9 mouse cellular contexts compared by ENCODE assay signal in the genomic region with DNA sequence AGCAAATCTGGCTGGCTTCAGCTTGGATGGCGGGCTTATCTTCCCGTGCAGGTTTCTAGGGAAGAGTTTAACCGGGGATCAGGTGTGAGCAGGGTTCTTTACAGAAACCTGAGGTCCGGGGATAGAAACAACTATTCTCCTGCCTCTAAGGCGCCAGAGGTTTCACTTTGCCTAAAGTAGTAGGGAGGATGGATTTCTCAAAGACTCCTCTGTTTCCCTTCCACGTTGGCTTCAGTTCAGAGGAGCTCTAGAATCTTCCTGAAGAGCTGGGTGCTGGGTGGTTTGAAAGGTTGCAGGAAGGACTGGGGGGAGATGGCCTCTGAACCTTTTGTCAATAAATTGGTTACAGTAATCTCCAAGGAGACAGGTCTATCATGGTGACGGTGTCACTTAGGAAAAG. TPM values are rescaled to one million over a fixed set of nuclear protein-coding genes. Genes with fewer than 3 reads are reported as not detected.
A peak's percentile ranks its signal among the peaks of the same experiment; 100 is the strongest.
DNase-seq lines count a peak whose midpoint lies in the region; ATAC-seq lines count a peak whose summit lies in the region.
"Had no signal": no experiment of that assay in that cellular context is flagged by ENCODE, and none has a peak within 500 bp of the region (broad histone marks: within the 10 kb centered on the region; RNA-seq: fewer than 3 reads in every experiment).

No protein-coding gene starts in this region.

- peak overlapping the region; percentile 80; the same call in 1 of the 2 replicates for H3K4me3 ChIP-seq in forebrain, embryonic 10.5 days
- no peak overlapping the region for H3K4me3 ChIP-seq in forebrain, embryonic 11.5 days (ENCODE audit: low read depth, low read length)
- H3K4me3 ChIP-seq in midbrain, embryonic 10.5 days: peak overlapping the region; percentile 82; the same call in 1 of the 2 replicates
- no peak overlapping the region for H3K4me3 ChIP-seq in midbrain, embryonic 11.5 days (ENCODE audit: low read depth, low read length)
- H3K4me3 ChIP-seq in liver, embryonic 13.5 days (replicated peaks): peak overlapping the region; percentile 64

- ATAC-seq in forebrain, embryonic 11.5 days (replicated peaks; ENCODE audit: low FRiP score): no peak
- ATAC-seq in midbrain, embryonic 11.5 days (ENCODE audit: low FRiP score): no peak
- ATAC-seq in liver, embryonic 13.5 days (ENCODE audit: low read depth): no peak

- H3K4me1 ChIP-seq in forebrain, embryonic 10.5 days: peaks cover 26% of the 10 kb centered on the region
- H3K4me1 ChIP-seq in forebrain, embryonic 11.5 days (replicated peaks; ENCODE audit: control insufficient read depth, insufficient read depth, low read length): peaks cover 3% of the 10 kb centered on the region; the same call in 1 of the 2 replicates
- peaks cover 35% of the 10 kb centered on the region for H3K4me1 ChIP-seq in midbrain, embryonic 10.5 days
- peaks cover 6% of the 10 kb centered on the region for H3K4me1 ChIP-seq in midbrain, embryonic 11.5 days (ENCODE audit: control insufficient read depth, insufficient read depth, low read length)
- peaks cover 33% of the 10 kb centered on the region for H3K4me1 ChIP-seq in liver, embryonic 13.5 days (replicated peaks)

- H3K36me3 ChIP-seq in forebrain, embryonic 10.5 days (replicated peaks): no peaks in the 10 kb centered on the region
- H3K36me3 ChIP-seq in forebrain, embryonic 11.5 days (ENCODE audit: control insufficient read depth, insufficient read depth, low read length): no peaks in the 10 kb centered on the region
- H3K36me3 ChIP-seq in midbrain, embryonic 10.5 days: no peaks in the 10 kb centered on the region
- no peaks in the 10 kb centered on the region for H3K36me3 ChIP-seq in midbrain, embryonic 11.5 days (ENCODE audit: control insufficient read depth, insufficient read depth, low read length)
- no peaks in the 10 kb centered on the region for H3K36me3 ChIP-seq in liver, embryonic 13.5 days

- WGBS in forebrain, embryonic 10.5 days: 52% methylated on average over 7 of the region's 7 CpGs
- 37% methylated on average over 7 of the region's 7 CpGs for WGBS in forebrain, embryonic 11.5 days
- 51% methylated on average over 7 of the region's 7 CpGs for WGBS in midbrain, embryonic 10.5 days
- WGBS in midbrain, embryonic 11.5 days: 41% methylated on average over 7 of the region's 7 CpGs
- WGBS in liver, embryonic 13.5 days (ENCODE audit: insufficient replicate concordance): 43% methylated on average over 7 of the region's 7 CpGs

- peaks cover 60% of the 10 kb centered on the region for H3K27me3 ChIP-seq in forebrain, embryonic 10.5 days (ENCODE audit: poor library complexity, severe bottlenecking)
- H3K27me3 ChIP-seq in forebrain, embryonic 11.5 days (ENCODE audit: control insufficient read depth, insufficient read depth, low read length): peaks cover 5% of the 10 kb centered on the region; the same call in 1 of the 2 replicates
- peaks cover 61% of the 10 kb centered on the region for H3K27me3 ChIP-seq in midbrain, embryonic 10.5 days (ENCODE audit: low read depth, poor library complexity, severe bottlenecking)
- peaks cover 5% of the 10 kb centered on the region; the same call in 1 of the 2 replicates for H3K27me3 ChIP-seq in midbrain, embryonic 11.5 days (ENCODE audit: control insufficient read depth, insufficient read depth, low read length)
- peaks cover 79% of the 10 kb centered on the region for H3K27me3 ChIP-seq in liver, embryonic 13.5 days

- H3K9ac ChIP-seq in forebrain, embryonic 11.5 days (ENCODE audit: low read length): no peak overlapping the region
- no peak overlapping the region for H3K9ac ChIP-seq in midbrain, embryonic 11.5 days (ENCODE audit: low read length)
- 0 out of 2 replicates have a peak overlapping the region, but pooled peaks have one; percentile 13 for H3K9ac ChIP-seq in liver, embryonic 13.5 days

- no peak overlapping the region for H3K4me2 ChIP-seq in forebrain, embryonic 11.5 days (ENCODE audit: low read depth, low read length, severe bottlenecking)
- H3K4me2 ChIP-seq in midbrain, embryonic 11.5 days: no peak overlapping the region
- peak overlapping the region; percentile 71 for H3K4me2 ChIP-seq in liver, embryonic 13.5 days

- DNase-seq in forebrain, embryonic 10.5 days (ENCODE audit: extremely low spot score, low spot score): no peak
- DNase-seq in forebrain, embryonic 11.5 days (ENCODE audit: low spot score): no peak
- no peak for DNase-seq in midbrain, embryonic 10.5 days (ENCODE audit: low spot score)
- no peak for DNase-seq in midbrain, embryonic 11.5 days (ENCODE audit: low spot score, missing footprints)
- no peak for DNase-seq in liver, embryonic 13.5 days
- DNase-seq in embryo, embryonic 10.5 days (ENCODE audit: low spot score): no peak
- no peak for DNase-seq in urinary bladder, postnatal 36 days (ENCODE audit: low spot score in 2 of 2)
- no peak for DNase-seq in ovary, postnatal 14 days (ENCODE audit: low spot score)
- DNase-seq: spleen, adult 18-20 months had no signal

- H3K27ac ChIP-seq in forebrain, embryonic 10.5 days: no peak overlapping the region
- no peak overlapping the region for H3K27ac ChIP-seq in forebrain, embryonic 11.5 days (ENCODE audit: low read depth, low read length)
- no peak overlapping the region for H3K27ac ChIP-seq in midbrain, embryonic 10.5 days (replicated peaks)
- no peak overlapping the region for H3K27ac ChIP-seq in midbrain, embryonic 11.5 days (ENCODE audit: low read depth, low read length)
- no peak overlapping the region for H3K27ac ChIP-seq in liver, embryonic 13.5 days

- H3K9me3 ChIP-seq in forebrain, embryonic 10.5 days: no peaks in the 10 kb centered on the region
- no peaks in the 10 kb centered on the region for H3K9me3 ChIP-seq in forebrain, embryonic 11.5 days (ENCODE audit: control insufficient read depth, low read length)
- no peaks in the 10 kb centered on the region for H3K9me3 ChIP-seq in midbrain, embryonic 10.5 days (replicated peaks)
- H3K9me3 ChIP-seq in midbrain, embryonic 11.5 days (ENCODE audit: control insufficient read depth, low read length): no peaks in the 10 kb centered on the region
- H3K9me3 ChIP-seq in liver, embryonic 13.5 days (replicated peaks): no peaks in the 10 kb centered on the region

RNA-seq across cellular contexts. Expression of a gene that starts 1.8 kb away (rescaled TPM):
- polyA plus RNA-seq in forebrain, embryonic 10.5 days (2016; fragmentation: Nextera tagmentation; extraction: Ambion mirVana): 0.12 and 0.15 TPM in 2 replicates
- 0.31 TPM in 2 replicates for polyA plus RNA-seq in forebrain, embryonic 11.5 days (2014; fragmentation: Nextera tagmentation; extraction: Ambion mirVana)
- polyA plus RNA-seq in midbrain, embryonic 10.5 days (2016; fragmentation: Nextera tagmentation; extraction: Ambion mirVana): 0.49 TPM in 1 of 2 replicates, not detected in the other
- 0.11 and 0.29 TPM in 2 replicates for polyA plus RNA-seq in midbrain, embryonic 11.5 days (2014; fragmentation: Nextera tagmentation; extraction: Ambion mirVana)
- polyA plus RNA-seq in liver, embryonic 13.5 days (2015; fragmentation: Nextera tagmentation; extraction: Ambion mirVana): 0.12 and 0.17 TPM in 2 replicates

Comparison
In these comparisons a context has a peak if more than half of its experiments do, and no peak if none do; other contexts are left out.
1. H3K4me3 ChIP-seq: peak in forebrain, embryonic 10.5 days (single experiment), midbrain, embryonic 10.5 days (single experiment) and liver, embryonic 13.5 days (single experiment); none in forebrain, embryonic 11.5 days (single experiment) and midbrain, embryonic 11.5 days (single experiment).